Comparison of ENCODE assay signal across 12 mouse cellular contexts in genomic region chr16:65585699-65586098, GRCm38 (mm10).
"Had no signal": no experiment of that assay in that cellular context is flagged by ENCODE, and none has a peak within 500 bp of the region (broad histone marks: within the 10 kb centered on the region; RNA-seq: fewer than 3 reads in every experiment).

No protein-coding gene starts in this region.

- DNase-seq: retina, postnatal 1 day; right cerebral cortex, adult 18-20 months; right cerebral cortex, postnatal 14 days; right cerebral cortex, postnatal 25 days; right cerebral cortex, postnatal 4 days; spleen, adult 18-20 months; thymus, adult 18-20 months; thymus, adult 2 months; thymus, postnatal 14 days; thymus, postnatal 25 days; thymus, postnatal 36 days; thymus, postnatal 4 days had no signal
